Mouse (Mus musculus) erythroblast, embryonic 14.5 days (primary cell): ENCODE data around the gene Gm9513.

Experiments used
- GATA1 ChIP-seq: IDR thresholded peaks from 2 replicates; pipeline ENCODE4 v1.6.1; 2012; ENCODE audit warnings: low read length, inconsistent platforms, mixed read lengths
- TAL1 ChIP-seq: IDR thresholded peaks from 3 replicates; pipeline ENCODE4 v1.6.1; 2012; ENCODE audit warnings: low read length, inconsistent platforms, mixed read lengths

DNA sequence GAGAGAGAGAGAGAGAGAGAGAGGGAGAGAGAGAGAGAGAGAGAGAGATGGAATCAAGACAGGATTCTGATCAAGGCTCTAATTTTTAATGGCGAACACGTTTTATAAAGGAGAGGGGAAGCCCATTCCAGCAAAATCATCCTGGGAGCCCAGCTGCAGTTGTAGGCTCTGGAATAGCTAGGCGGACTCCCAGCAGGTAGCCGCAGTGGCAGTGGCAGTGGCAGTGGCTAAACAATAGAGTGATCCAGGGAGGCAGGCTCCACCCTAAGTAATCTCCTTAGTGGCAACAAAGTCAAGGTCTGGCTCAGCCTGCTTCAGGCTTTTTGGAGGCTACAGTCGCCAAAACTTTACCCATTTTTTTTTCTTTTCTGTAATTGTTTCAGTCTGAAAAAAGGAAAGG is 28.8 kb downstream of the Gm9513 start:
- no peak for TF ChIP-seq GATA1
- TF ChIP-seq TAL1, result no peak
